Mouse (Mus musculus): ENCODE measurements around the gene Tpr. TPM values are rescaled to one million over a fixed set of nuclear protein-coding genes. Genes with fewer than 3 reads are reported as not detected.

Tpr gene
- total and polyA plus RNA-seq, 3 experiments: 213 to 382 (median 229) TPM

- Histone ChIP-seq H3K4me1 (ENCODE audit: control insufficient read depth in 1 of 2, insufficient read depth in 2 of 2, low read length in 2 of 2) (no peaks in the 10 kb centered on the region), H3K4me3 (ENCODE audit: control insufficient read depth in 1 of 2, insufficient read depth in 1 of 2, low read depth in 2 of 2, low read length in 2 of 2) (no peak overlapping the region), H3K9me3 (replicated peaks; ENCODE audit: insufficient read depth, low read length) (no peaks in the 10 kb centered on the region), H3K36me3 (ENCODE audit: control insufficient read depth in 1 of 2, insufficient read depth in 2 of 2, low read length in 2 of 2) (peaks cover 0 to 66% of the 10 kb centered on the region in 2 experiments; a peak in 3 of 4 replicates), H3K27me3 (ENCODE audit: control insufficient read depth in 1 of 2, insufficient read depth in 2 of 2, low read length in 2 of 2) (no peaks in the 10 kb centered on the region), H3K79me2 (ENCODE audit: control insufficient read depth, insufficient read depth, low read length, poor library complexity) (no peaks in the 10 kb centered on the region; the same call in 1 of the 2 replicates), H3K27ac (ENCODE audit: control insufficient read depth, low read depth, low read length) (no peak overlapping the region), H3K9ac (ENCODE audit: control insufficient read depth, low read depth, low read length, poor library complexity, severe bottlenecking) (no peak overlapping the region)
- no peak for TF ChIP-seq MAFK (IDR thresholded peaks at IDR 0.05; ENCODE audit: borderline replicate concordance, low read depth, low read length)
- no peak for TF ChIP-seq ETS1 (IDR thresholded peaks at IDR 0.05; ENCODE audit: low read depth, low read length)
- TF ChIP-seq NRF1 (IDR thresholded peaks at IDR 0.05; ENCODE audit: insufficient read depth, low read depth, low read length, poor library complexity, severe bottlenecking): no peak
- no peak for TF ChIP-seq EP300 (IDR thresholded peaks at IDR 0.05; ENCODE audit: low read depth in 1 of 2, low read length in 2 of 2)
- no peak for TF ChIP-seq BHLHE40 (IDR thresholded peaks at IDR 0.05; ENCODE audit: borderline replicate concordance, low read depth, low read length)
- no peak for TF ChIP-seq USF2 (IDR thresholded peaks at IDR 0.05; ENCODE audit: borderline replicate concordance in 1 of 2, insufficient read depth in 1 of 2, low read depth in 1 of 2, low read length in 2 of 2)
- TF ChIP-seq RCOR1 (IDR thresholded peaks at IDR 0.05; ENCODE audit: low read depth, low read length): no peak
- TF ChIP-seq MYB (IDR thresholded peaks at IDR 0.05; ENCODE audit: low read depth, low read length): no peak
- no peak for TF ChIP-seq HCFC1 (IDR thresholded peaks at IDR 0.05; ENCODE audit: low read depth, low read length)
- TF ChIP-seq POLR2A (IDR thresholded peaks at IDR 0.05; ENCODE audit: control insufficient read depth in 1 of 2, insufficient read depth in 1 of 2, low read depth in 1 of 2, low read length in 2 of 2, poor library complexity in 1 of 2): no peak
- TF ChIP-seq CHD2 (IDR thresholded peaks at IDR 0.05; ENCODE audit: low read length): no peak
- TF ChIP-seq TBP (IDR thresholded peaks at IDR 0.05; ENCODE audit: low read depth, low read length): no peak
- TF ChIP-seq MYC (IDR thresholded peaks at IDR 0.05; ENCODE audit: low read depth, low read length): no peak
- no peak for TF ChIP-seq KAT2A (conservative IDR thresholded peaks at IDR 0.05; ENCODE audit: low read depth, low read length)
- DNase-seq (ENCODE audit: low read depth, low spot score): no peak
Measured at GRCm38 (mm10) chr1:150416006-150416405, 23.4 kb downstream of the Tpr start.

GRCm38 (mm10) chr1:150418426-150418825 is 25.8 kb downstream of the Tpr start:
- Histone ChIP-seq H3K4me3 (ENCODE audit: control insufficient read depth in 1 of 2, insufficient read depth in 1 of 2, low read depth in 2 of 2, low read length in 2 of 2) (no peak overlapping the region), H3K79me2 (ENCODE audit: control insufficient read depth, insufficient read depth, low read length, poor library complexity) (no peaks in the 10 kb centered on the region; the same call in 1 of the 2 replicates), H3K9me3 (replicated peaks; ENCODE audit: insufficient read depth, low read length) (no peaks in the 10 kb centered on the region), H3K27me3 (ENCODE audit: control insufficient read depth in 1 of 2, insufficient read depth in 2 of 2, low read length in 2 of 2) (no peaks in the 10 kb centered on the region), H3K9ac (ENCODE audit: control insufficient read depth, low read depth, low read length, poor library complexity, severe bottlenecking) (no peak overlapping the region), H3K36me3 (ENCODE audit: control insufficient read depth in 1 of 2, insufficient read depth in 2 of 2, low read length in 2 of 2) (peaks cover 0 to 62% of the 10 kb centered on the region in 2 experiments; a peak in 2 of 4 replicates), H3K4me1 (ENCODE audit: control insufficient read depth in 1 of 2, insufficient read depth in 2 of 2, low read length in 2 of 2) (no peaks in the 10 kb centered on the region), H3K27ac (ENCODE audit: control insufficient read depth, low read depth, low read length) (no peak overlapping the region)
- TF ChIP-seq ZKSCAN1 (IDR thresholded peaks at IDR 0.05; ENCODE audit: low read depth, low read length) (no peak), EP300 (IDR thresholded peaks at IDR 0.05; ENCODE audit: low read depth in 1 of 2, low read length in 2 of 2) (no peak), MYC (IDR thresholded peaks at IDR 0.05; ENCODE audit: low read depth, low read length) (no peak)
- no peak for DNase-seq (ENCODE audit: low read depth, low spot score)
